Mouse (Mus musculus) heart, adult 11 months (tissue): ENCODE measurements around the gene Mettl7a3.
"Not testable (repeated sequence)": the region's sequence is repeated elsewhere in the genome, so short reads cannot be mapped to it uniquely, and the experiment has no call there.

Experiments used
- DNase-seq: peaks from one replicate; pipeline ENCODE4 v3.0.0; 2022

Mettl7a3 gene

GRCm38 (mm10) chr15:100334629-100335028 is at the start of gene Mettl7a3:
Gene Mettl7a3 (plus strand): TSS chr15:100334929.
- no peak for DNase-seq

GRCm38 (mm10) chr15:100288980-100289379 is 45.7 kb upstream of the Mettl7a3 start:
- DNase-seq: peak; percentile 45

- peak; percentile 92 for DNase-seq
Measured at GRCm38 (mm10) chr15:100290858-100291257, 43.9 kb upstream of the Mettl7a3 start.

GRCm38 (mm10) chr15:100292326-100292725 is 42.4 kb upstream of the Mettl7a3 start:
- DNase-seq: peak; percentile 59

- DNase-seq: no peak
Measured at GRCm38 (mm10) chr15:100297856-100298255, 36.9 kb upstream of the Mettl7a3 start.

GRCm38 (mm10) chr15:100300499-100300898 is 34.2 kb upstream of the Mettl7a3 start:
- no peak for DNase-seq

GRCm38 (mm10) chr15:100301556-100301955 is 33.2 kb upstream of the Mettl7a3 start:
- DNase-seq: no peak

- DNase-seq: no peak
Measured at GRCm38 (mm10) chr15:100303428-100304018, 31.2 kb upstream of the Mettl7a3 start.

- DNase-seq: peak; percentile 99
Measured at GRCm38 (mm10) chr15:100304019-100304991, 30.4 kb upstream of the Mettl7a3 start, which contains the start of gene Mettl7a1. Gene Mettl7a1 (plus strand): TSS chr15:100304140.

GRCm38 (mm10) chr15:100306201-100306600 is 28.5 kb upstream of the Mettl7a3 start:
- DNase-seq: peak; percentile 67

GRCm38 (mm10) chr15:100307438-100308096 is 27.2 kb upstream of the Mettl7a3 start:
- not testable (repeated sequence) for DNase-seq

- DNase-seq: no peak
Measured at GRCm38 (mm10) chr15:100312346-100312745, 22.4 kb upstream of the Mettl7a3 start.

- DNase-seq: peak; percentile 82
Measured at GRCm38 (mm10) chr15:100314448-100315145, 20.1 kb upstream of the Mettl7a3 start.

- DNase-seq: peak; percentile 92
Measured at GRCm38 (mm10) chr15:100318014-100318671, 16.6 kb upstream of the Mettl7a3 start.

- DNase-seq: no peak
Measured at GRCm38 (mm10) chr15:100319884-100320283, 14.8 kb upstream of the Mettl7a3 start.

GRCm38 (mm10) chr15:100320295-100320905 is 14.3 kb upstream of the Mettl7a3 start:
- DNase-seq: peak; percentile 92

- DNase-seq: peak; percentile 94
Measured at GRCm38 (mm10) chr15:100321134-100321533, 13.6 kb upstream of the Mettl7a3 start.

- DNase-seq: peak; percentile 64
Measured at GRCm38 (mm10) chr15:100324021-100324591, 10.6 kb upstream of the Mettl7a3 start.

GRCm38 (mm10) chr15:100325235-100325634 is 9.5 kb upstream of the Mettl7a3 start:
- DNase-seq: no peak

- not testable (repeated sequence) for DNase-seq
Measured at GRCm38 (mm10) chr15:100328089-100328488, 6.6 kb upstream of the Mettl7a3 start.

GRCm38 (mm10) chr15:100329336-100329735 is 5.4 kb upstream of the Mettl7a3 start:
- DNase-seq: not testable (repeated sequence)
